7 mouse cellular contexts compared by ENCODE assay signal in genomic region chr14:49066274-49066823, GRCm38 (mm10). TPM values are rescaled to one million over a fixed set of nuclear protein-coding genes. Genes with fewer than 3 reads are reported as not detected.
DNase-seq lines count a peak whose midpoint lies in the region; ATAC-seq lines count a peak whose summit lies in the region.

TSS of gene Exoc5 (minus strand) at chr14:49066653.

- H3K4me2 ChIP-seq in intestine, embryonic 16.5 days (ENCODE audit: low read depth, low read length) = peak within 1 kb of the TSS; percentile 66
- peak within 1 kb of the TSS; percentile 69 for H3K4me2 ChIP-seq in midbrain, embryonic 11.5 days

- DNase-seq in adrenal gland, adult 8-10 months = peak; percentile 93
- peak; percentile 92 for DNase-seq in embryo, embryonic 9.5 days (ENCODE audit: extremely low spot score)
- peak; percentile 95 to 97 for DNase-seq in gastrocnemius, postnatal 4 days (ENCODE audit: low spot score in 2 of 2)
- DNase-seq in left cerebral cortex, postnatal 36 days (ENCODE audit: low spot score in 2 of 2) = peak; percentile 97 to 99
- peak; percentile 99 for DNase-seq in midbrain, embryonic 11.5 days (ENCODE audit: low spot score, missing footprints)
- peak; percentile 93 for DNase-seq in skeletal muscle tissue, adult 2 months (ENCODE audit: low read depth, low spot score)

- H3K4me1 ChIP-seq in intestine, embryonic 16.5 days (ENCODE audit: control insufficient read depth, insufficient read depth, low read length) = peaks cover 12% of the 10 kb centered on the region; the same call in 1 of the 2 replicates
- peaks cover 16% of the 10 kb centered on the region; the same call in 1 of the 2 replicates for H3K4me1 ChIP-seq in midbrain, embryonic 11.5 days (ENCODE audit: control insufficient read depth, insufficient read depth, low read length)

- WGBS in intestine, embryonic 16.5 days = 0% methylated on average over 52 of the region's 53 CpGs
- WGBS in midbrain, embryonic 11.5 days = under 1% methylated on average over 53 of the region's 53 CpGs

- no peaks in the 10 kb centered on the region for H3K27me3 ChIP-seq in intestine, embryonic 16.5 days (replicated peaks; ENCODE audit: control insufficient read depth, insufficient read depth, low read length)
- no peaks in the 10 kb centered on the region for H3K27me3 ChIP-seq in midbrain, embryonic 11.5 days (ENCODE audit: control insufficient read depth, insufficient read depth, low read length)

- peak; percentile 97 for ATAC-seq in intestine, embryonic 16.5 days
- ATAC-seq in midbrain, embryonic 11.5 days (ENCODE audit: low FRiP score) = peak; percentile 96

- no peaks in the 10 kb centered on the region for H3K36me3 ChIP-seq in intestine, embryonic 16.5 days (ENCODE audit: control insufficient read depth, insufficient read depth, low read length)
- H3K36me3 ChIP-seq in midbrain, embryonic 11.5 days (ENCODE audit: control insufficient read depth, insufficient read depth, low read length) = no peaks in the 10 kb centered on the region

- intact Hi-C loops in left cerebral cortex, postnatal 36 days (cut with DNase I) = loop anchor here (5.0 kb wide), 2 partner anchors 106 to 619 kb away; partner anchors contain the start of genes Naa30 and Tmem260

- peak within 1 kb of the TSS; percentile 95 for H3K27ac ChIP-seq in intestine, embryonic 16.5 days (ENCODE audit: low read length)
- H3K27ac ChIP-seq in midbrain, embryonic 11.5 days (ENCODE audit: low read depth, low read length) = peak within 1 kb of the TSS; percentile 98

- H3K4me3 ChIP-seq in intestine, embryonic 16.5 days (ENCODE audit: low read length) = peak within 1 kb of the TSS; percentile 71
- peak within 1 kb of the TSS; percentile 95 for H3K4me3 ChIP-seq in midbrain, embryonic 11.5 days (ENCODE audit: low read depth, low read length)

- peak within 1 kb of the TSS; percentile 81 for H3K9ac ChIP-seq in intestine, embryonic 16.5 days (ENCODE audit: low read depth, low read length)
- peak within 1 kb of the TSS; percentile 98 for H3K9ac ChIP-seq in midbrain, embryonic 11.5 days (ENCODE audit: low read length)

- no peaks in the 10 kb centered on the region for H3K9me3 ChIP-seq in intestine, embryonic 16.5 days (ENCODE audit: control insufficient read depth, low read length)
- no peaks in the 10 kb centered on the region for H3K9me3 ChIP-seq in midbrain, embryonic 11.5 days (ENCODE audit: control insufficient read depth, low read length)

RNA-seq across cellular contexts. Expression of gene Exoc5, which starts in this region (rescaled TPM):
- 10 to 100 TPM; 31.6 to 39.8 (median 37.6) TPM for total RNA-seq in adrenal gland, adult 8-10 months (2022)
- total RNA-seq in gastrocnemius, postnatal 4 days (2021) = 10 to 100 TPM; 30.1 to 38.4 TPM
- polyA plus RNA-seq in intestine, embryonic 16.5 days (2015; fragmentation: Nextera tagmentation; extraction: Ambion mirVana) = 31.6 and 33.2 TPM in 2 replicates
- total RNA-seq in left cerebral cortex, postnatal 36 days (2021) = 10 to 100 TPM; 53.8 to 60.8 TPM
- polyA plus RNA-seq in midbrain, embryonic 11.5 days (2014; fragmentation: Nextera tagmentation; extraction: Ambion mirVana) = 112 and 134 TPM in 2 replicates

Comparison
In these comparisons a context has a peak if more than half of its experiments do, and no peak if none do; other contexts are left out.
1. Peak in every context shown above with its lines: DNase-seq, ATAC-seq, H3K4me3 ChIP-seq and H3K27ac ChIP-seq.